ENCODE assay signal across 8 mouse cellular contexts in genomic region chr5:124498221-124498876, GRCm38 (mm10). TPM values are rescaled to one million over a fixed set of nuclear protein-coding genes. Genes with fewer than 3 reads are reported as not detected.
DNase-seq lines count a peak whose midpoint lies in the region; ATAC-seq and TF ChIP-seq lines count a peak whose summit lies in the region.

No protein-coding gene starts in this region.

- no peak for DNase-seq in midbrain, embryonic 10.5 days (ENCODE audit: low spot score)
- DNase-seq in midbrain, postnatal 0 days (ENCODE audit: low spot score): no peak
- DNase-seq in gastrocnemius, postnatal 25 days: peak; percentile 78
- no peak for DNase-seq in cerebellum, adult 8-10 months
- DNase-seq in thymus, adult 2 months: no peak
- DNase-seq in urinary bladder, adult 2 months (ENCODE audit: low spot score): no peak

- TF ChIP-seq POLR2A in thymus, adult 2 months (IDR thresholded peaks at IDR 0.05; ENCODE audit: control insufficient read depth, extremely low read depth, insufficient read depth, low read length, poor library complexity): no peak

- H3K27ac ChIP-seq in midbrain, embryonic 10.5 days (replicated peaks): peak overlapping the region; percentile 9; the same call in 1 of the 2 replicates
- H3K27ac ChIP-seq in midbrain, postnatal 0 days (ENCODE audit: low read depth, low read length): no peak overlapping the region
- H3K27ac ChIP-seq in kidney, embryonic 16.5 days (ENCODE audit: low read length): peak overlapping the region; percentile 64
- H3K27ac ChIP-seq in thymus, adult 2 months (ENCODE audit: control insufficient read depth, insufficient read depth, low read length): no peak overlapping the region

- no peak for ATAC-seq in midbrain, postnatal 0 days (ENCODE audit: low FRiP score)
- ATAC-seq in kidney, embryonic 16.5 days (ENCODE audit: low FRiP score, low TSS enrichment): 0 out of 2 replicates have a peak, but pooled peaks have one; percentile 71

- no peak overlapping the region for H3K9ac ChIP-seq in midbrain, postnatal 0 days (replicated peaks; ENCODE audit: low read length, poor library complexity, severe bottlenecking)
- no peak overlapping the region for H3K9ac ChIP-seq in kidney, embryonic 16.5 days (replicated peaks; ENCODE audit: low read length)

- H3K27me3 ChIP-seq in midbrain, embryonic 10.5 days (ENCODE audit: low read depth, poor library complexity, severe bottlenecking): no peaks in the 10 kb centered on the region
- H3K27me3 ChIP-seq in midbrain, postnatal 0 days (ENCODE audit: insufficient read depth, low read length): no peaks in the 10 kb centered on the region
- H3K27me3 ChIP-seq in kidney, embryonic 16.5 days (ENCODE audit: insufficient read depth, low read length): no peaks in the 10 kb centered on the region
- no peaks in the 10 kb centered on the region for H3K27me3 ChIP-seq in megakaryocyte, embryonic 14.5 days (replicated peaks)
- no peaks in the 10 kb centered on the region for H3K27me3 ChIP-seq in thymus, adult 2 months (ENCODE audit: control insufficient read depth, insufficient read depth, low read length)

- WGBS in midbrain, embryonic 10.5 days: 78% methylated on average over 9 of the region's 9 CpGs
- 72% methylated on average over 9 of the region's 9 CpGs for WGBS in midbrain, postnatal 0 days
- WGBS in kidney, embryonic 16.5 days: 77% methylated on average over 9 of the region's 9 CpGs
- 64% methylated on average over 9 of the region's 9 CpGs for WGBS in thymus, adult 2 months

- H3K4me1 ChIP-seq in midbrain, embryonic 10.5 days: peaks cover 35% of the 10 kb centered on the region
- no peaks in the 10 kb centered on the region for H3K4me1 ChIP-seq in midbrain, postnatal 0 days (ENCODE audit: insufficient read depth, low read length)
- peaks cover 7% of the 10 kb centered on the region; the same call in 1 of the 2 replicates for H3K4me1 ChIP-seq in kidney, embryonic 16.5 days (ENCODE audit: insufficient read depth, low read length)
- H3K4me1 ChIP-seq in megakaryocyte, embryonic 14.5 days: peaks cover 50% of the 10 kb centered on the region
- H3K4me1 ChIP-seq in thymus, adult 2 months (replicated peaks; ENCODE audit: control insufficient read depth, insufficient read depth, low read length): peaks cover 30% of the 10 kb centered on the region

- H3K36me3 ChIP-seq in midbrain, embryonic 10.5 days: peaks cover 89% of the 10 kb centered on the region
- peaks cover 40% of the 10 kb centered on the region for H3K36me3 ChIP-seq in midbrain, postnatal 0 days (ENCODE audit: insufficient read depth, low read length)
- peaks cover 45% of the 10 kb centered on the region for H3K36me3 ChIP-seq in kidney, embryonic 16.5 days (ENCODE audit: insufficient read depth, low read length)
- H3K36me3 ChIP-seq in megakaryocyte, embryonic 14.5 days (replicated peaks; ENCODE audit: low read length): peaks cover 38% of the 10 kb centered on the region
- H3K36me3 ChIP-seq in thymus, adult 2 months (ENCODE audit: control insufficient read depth, insufficient read depth, low read length): no peaks in the 10 kb centered on the region

- no peak overlapping the region for H3K4me2 ChIP-seq in midbrain, postnatal 0 days (ENCODE audit: low read depth, low read length, poor library complexity, severe bottlenecking)
- no peak overlapping the region for H3K4me2 ChIP-seq in kidney, embryonic 16.5 days (replicated peaks; ENCODE audit: low read depth, low read length)

- H3K4me3 ChIP-seq in midbrain, embryonic 10.5 days: no peak overlapping the region
- no peak overlapping the region for H3K4me3 ChIP-seq in midbrain, postnatal 0 days (ENCODE audit: low read depth, low read length)
- no peak overlapping the region for H3K4me3 ChIP-seq in kidney, embryonic 16.5 days (ENCODE audit: low read length)
- peak overlapping the region; percentile 83 for H3K4me3 ChIP-seq in megakaryocyte, embryonic 14.5 days (replicated peaks)
- no peak overlapping the region for H3K4me3 ChIP-seq in thymus, adult 2 months (ENCODE audit: control insufficient read depth, insufficient read depth, low read length)

- TF ChIP-seq CTCF in midbrain, postnatal 0 days (IDR thresholded peaks at IDR 0.05): no peak
- TF ChIP-seq CTCF in thymus, adult 2 months (IDR thresholded peaks at IDR 0.05; ENCODE audit: borderline replicate concordance, control insufficient read depth, extremely low read depth, insufficient read depth, low read length, poor library complexity): no peak

- H3K9me3 ChIP-seq in midbrain, embryonic 10.5 days (replicated peaks): no peaks in the 10 kb centered on the region
- no peaks in the 10 kb centered on the region for H3K9me3 ChIP-seq in midbrain, postnatal 0 days (ENCODE audit: low read length)
- no peaks in the 10 kb centered on the region for H3K9me3 ChIP-seq in kidney, embryonic 16.5 days (ENCODE audit: low read length)
- no peaks in the 10 kb centered on the region for H3K9me3 ChIP-seq in megakaryocyte, embryonic 14.5 days

RNA-seq across cellular contexts. Expression of gene Snrnp35, which starts 15.4 kb away (rescaled TPM):
- polyA plus RNA-seq in midbrain, embryonic 10.5 days (2016; fragmentation: Nextera tagmentation; extraction: Ambion mirVana): 35.1 and 35.5 TPM in 2 replicates
- 5.2 and 10.7 TPM in 2 replicates for total RNA-seq in midbrain, postnatal 0 days (2014; rRNA removed)
- 10.1 and 13.0 TPM in 2 replicates for polyA plus RNA-seq in midbrain, postnatal 0 days (2015; fragmentation: Nextera tagmentation; extraction: Ambion mirVana)
- total RNA-seq in gastrocnemius, postnatal 25 days (2021): 10 to 100 TPM; 23.0 to 23.8 TPM
- polyA plus RNA-seq in kidney, embryonic 16.5 days (2015; fragmentation: Nextera tagmentation; extraction: Ambion mirVana): 27.4 and 29.4 TPM in 2 replicates
- 8.7 and 27.1 TPM in 2 replicates for polyA plus RNA-seq in megakaryocyte, embryonic 14.5 days (2012; ENCODE audit: insufficient read depth, low replicate concordance)
- polyA plus RNA-seq in thymus, adult 2 months (2012; rRNA removed): 4.6 and 5.0 TPM in 2 replicates
- polyA plus RNA-seq in urinary bladder, adult 2 months (2012; rRNA removed): 7.2 and 8.8 TPM in 2 replicates

RNA-seq across cellular contexts. Expression of gene Rilpl2, which starts 20.2 kb away (rescaled TPM):
- polyA plus RNA-seq in midbrain, embryonic 10.5 days (2016; fragmentation: Nextera tagmentation; extraction: Ambion mirVana): 22.4 and 24.9 TPM in 2 replicates
- total RNA-seq in midbrain, postnatal 0 days (2014; rRNA removed): 32.3 and 38.6 TPM in 2 replicates
- polyA plus RNA-seq in midbrain, postnatal 0 days (2015; fragmentation: Nextera tagmentation; extraction: Ambion mirVana): 33.8 and 34.3 TPM in 2 replicates
- 1 to 10 TPM; 3.9 to 5.1 TPM for total RNA-seq in gastrocnemius, postnatal 25 days (2021)
- polyA plus RNA-seq in kidney, embryonic 16.5 days (2015; fragmentation: Nextera tagmentation; extraction: Ambion mirVana): 34.7 and 36.8 TPM in 2 replicates
- polyA plus RNA-seq in megakaryocyte, embryonic 14.5 days (2012; ENCODE audit: insufficient read depth, low replicate concordance): 26.5 and 65.3 TPM in 2 replicates
- 38.5 and 38.6 TPM in 2 replicates for polyA plus RNA-seq in thymus, adult 2 months (2012; rRNA removed)
- polyA plus RNA-seq in urinary bladder, adult 2 months (2012; rRNA removed): 18.7 and 20.3 TPM in 2 replicates

RNA-seq across cellular contexts. Expression of gene Rilpl1, which starts 32.8 kb away (rescaled TPM):
- polyA plus RNA-seq in midbrain, embryonic 10.5 days (2016; fragmentation: Nextera tagmentation; extraction: Ambion mirVana): 20.2 and 22.7 TPM in 2 replicates
- 14.8 and 14.9 TPM in 2 replicates for total RNA-seq in midbrain, postnatal 0 days (2014; rRNA removed)
- polyA plus RNA-seq in midbrain, postnatal 0 days (2015; fragmentation: Nextera tagmentation; extraction: Ambion mirVana): 11.2 and 11.9 TPM in 2 replicates
- total RNA-seq in gastrocnemius, postnatal 25 days (2021): 100 to 1,000 TPM; 121 to 144 TPM
- polyA plus RNA-seq in kidney, embryonic 16.5 days (2015; fragmentation: Nextera tagmentation; extraction: Ambion mirVana): 21.7 and 21.9 TPM in 2 replicates
- 0.75 and 11.4 TPM in 2 replicates for polyA plus RNA-seq in megakaryocyte, embryonic 14.5 days (2012; ENCODE audit: insufficient read depth, low replicate concordance)
- polyA plus RNA-seq in thymus, adult 2 months (2012; rRNA removed): 3.6 and 9.5 TPM in 2 replicates
- 17.7 and 24.6 TPM in 2 replicates for polyA plus RNA-seq in urinary bladder, adult 2 months (2012; rRNA removed)

RNA-seq across cellular contexts. Expression of gene Tmed2, which starts 42.1 kb away (rescaled TPM):
- polyA plus RNA-seq in midbrain, embryonic 10.5 days (2016; fragmentation: Nextera tagmentation; extraction: Ambion mirVana): 466 and 495 TPM in 2 replicates
- 228 and 273 TPM in 2 replicates for total RNA-seq in midbrain, postnatal 0 days (2014; rRNA removed)
- 313 and 326 TPM in 2 replicates for polyA plus RNA-seq in midbrain, postnatal 0 days (2015; fragmentation: Nextera tagmentation; extraction: Ambion mirVana)
- 100 to 1,000 TPM; 145 to 151 TPM for total RNA-seq in gastrocnemius, postnatal 25 days (2021)
- polyA plus RNA-seq in kidney, embryonic 16.5 days (2015; fragmentation: Nextera tagmentation; extraction: Ambion mirVana): 537 and 602 TPM in 2 replicates
- 72.2 and 125 TPM in 2 replicates for polyA plus RNA-seq in megakaryocyte, embryonic 14.5 days (2012; ENCODE audit: insufficient read depth, low replicate concordance)
- polyA plus RNA-seq in thymus, adult 2 months (2012; rRNA removed): 134 and 198 TPM in 2 replicates
- 226 and 254 TPM in 2 replicates for polyA plus RNA-seq in urinary bladder, adult 2 months (2012; rRNA removed)

RNA-seq across cellular contexts. Expression of gene Ddx55, which starts 54.3 kb away (rescaled TPM):
- polyA plus RNA-seq in midbrain, embryonic 10.5 days (2016; fragmentation: Nextera tagmentation; extraction: Ambion mirVana): 18.4 and 19.1 TPM in 2 replicates
- 14.9 and 20.5 TPM in 2 replicates for total RNA-seq in midbrain, postnatal 0 days (2014; rRNA removed)
- polyA plus RNA-seq in midbrain, postnatal 0 days (2015; fragmentation: Nextera tagmentation; extraction: Ambion mirVana): 21.9 and 26.9 TPM in 2 replicates
- total RNA-seq in gastrocnemius, postnatal 25 days (2021): 1 to 10 TPM; 4.3 to 4.8 TPM
- polyA plus RNA-seq in kidney, embryonic 16.5 days (2015; fragmentation: Nextera tagmentation; extraction: Ambion mirVana): 13.9 and 17.2 TPM in 2 replicates
- 4.6 and 7.1 TPM in 2 replicates for polyA plus RNA-seq in megakaryocyte, embryonic 14.5 days (2012; ENCODE audit: insufficient read depth, low replicate concordance)
- 33.2 and 38.5 TPM in 2 replicates for polyA plus RNA-seq in thymus, adult 2 months (2012; rRNA removed)
- polyA plus RNA-seq in urinary bladder, adult 2 months (2012; rRNA removed): 14.3 and 14.7 TPM in 2 replicates

Comparison
In these comparisons a context has a peak if more than half of its experiments do, and no peak if none do; other contexts are left out.
1. H3K27ac ChIP-seq: peak in midbrain, embryonic 10.5 days (single experiment) and kidney, embryonic 16.5 days (single experiment); none in midbrain, postnatal 0 days (single experiment) and thymus, adult 2 months (single experiment).